Mouse (Mus musculus) ES-Bruce4 (cell line): Measurements from ENCODE around the gene Slc7a6.

Source experiments
- CTCF ChIP-seq: IDR thresholded peaks from one replicate; pipeline ENCODE4 v1.8.1; 2011; ENCODE audit warnings: low read depth, low read length
- EP300 ChIP-seq: IDR thresholded peaks from 2 replicates; pipeline ENCODE4 v1.6.1; 2011; ENCODE audit warnings: low read depth, low read length; ENCODE audit not compliant: insufficient read depth

DNA sequence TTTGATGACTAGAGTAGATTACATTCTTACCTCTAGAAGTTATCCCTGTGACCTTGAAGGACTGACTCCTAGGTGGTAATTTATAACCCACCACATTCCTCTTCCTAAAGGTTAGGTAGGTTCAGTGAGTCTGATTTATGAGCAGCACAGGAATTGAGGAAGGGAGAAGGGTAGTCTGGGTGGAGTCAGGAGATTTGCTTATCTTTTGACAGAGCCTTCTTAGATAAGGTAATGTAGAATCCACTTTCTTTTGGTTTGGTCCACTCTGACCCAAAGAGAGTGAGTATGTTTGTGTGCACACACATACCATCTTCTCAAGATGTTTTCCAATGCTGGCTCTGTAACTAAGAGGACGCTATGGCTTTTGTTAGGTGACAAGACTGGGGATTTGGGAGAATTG lies 8.9 kb downstream of the Slc7a6 start:
- TF ChIP-seq EP300, result no peak
- TF ChIP-seq CTCF, result no peak
